In genomic region chr8:74847376-74848048, GRCm38 (mm10) we compare ENCODE assay signal across 10 mouse cellular contexts. TPM values are rescaled to one million over a fixed set of nuclear protein-coding genes. Genes with fewer than 3 reads are reported as not detected.
DNase-seq lines count a peak whose midpoint lies in the region; ATAC-seq lines count a peak whose summit lies in the region.
"Had no signal": no experiment of that assay in that cellular context is flagged by ENCODE, and none has a peak within 500 bp of the region (broad histone marks: within the 10 kb centered on the region; RNA-seq: fewer than 3 reads in every experiment).

No protein-coding gene starts in this region.

- no peak overlapping the region for H3K27ac ChIP-seq in hindbrain, embryonic 14.5 days
- no peak overlapping the region for H3K27ac ChIP-seq in neural tube, embryonic 14.5 days (ENCODE audit: low read depth, low read length)
- H3K27ac ChIP-seq: embryonic facial prominence, embryonic 12.5 days had no signal

- no peak overlapping the region for H3K4me3 ChIP-seq in hindbrain, embryonic 14.5 days (replicated peaks; ENCODE audit: low read length)
- no peak overlapping the region for H3K4me3 ChIP-seq in neural tube, embryonic 14.5 days (ENCODE audit: low read depth, low read length)
- H3K4me3 ChIP-seq: embryonic facial prominence, embryonic 12.5 days; myocyte had no signal

- ATAC-seq in hindbrain, embryonic 14.5 days (ENCODE audit: low FRiP score) = peak; percentile 75
- ATAC-seq in neural tube, embryonic 14.5 days (ENCODE audit: low read depth) = peak; percentile 86
- ATAC-seq in granulocyte monocyte progenitor cell, adult 5-6 weeks (replicated peaks; ENCODE audit: poor library complexity, severe bottlenecking) = no peak

- no peaks in the 10 kb centered on the region for H3K9me3 ChIP-seq in hindbrain, embryonic 14.5 days (ENCODE audit: control insufficient read depth, low read length)
- H3K9me3 ChIP-seq in neural tube, embryonic 14.5 days (ENCODE audit: control insufficient read depth, low read length) = no peaks in the 10 kb centered on the region
- H3K9me3 ChIP-seq: embryonic facial prominence, embryonic 12.5 days had no signal

- peak; percentile 47 to 52 for DNase-seq in kidney, postnatal 4 days
- no peak for DNase-seq in kidney, postnatal 14 days
- DNase-seq in ZHBTc4 (ENCODE audit: low read depth, low spot score) = peak; percentile 63
- DNase-seq in hindbrain, embryonic 14.5 days (ENCODE audit: low spot score) = peak; percentile 43
- DNase-seq in lung, postnatal 10 days = no peak
- DNase-seq in frontal cortex, postnatal 25 days (ENCODE audit: low spot score in 2 of 2) = no peak

- no peak overlapping the region for H3K4me2 ChIP-seq in hindbrain, embryonic 14.5 days (replicated peaks)
- no peak overlapping the region for H3K4me2 ChIP-seq in neural tube, embryonic 14.5 days (ENCODE audit: low read depth, low read length)
- H3K4me2 ChIP-seq: embryonic facial prominence, embryonic 12.5 days had no signal

- WGBS in hindbrain, embryonic 14.5 days = 17% methylated on average over 12 of the region's 12 CpGs
- WGBS in neural tube, embryonic 14.5 days = 9% methylated on average over 12 of the region's 12 CpGs

- H3K9ac ChIP-seq in hindbrain, embryonic 14.5 days = no peak overlapping the region
- H3K9ac ChIP-seq in neural tube, embryonic 14.5 days (replicated peaks; ENCODE audit: low read depth, low read length) = no peak overlapping the region
- H3K9ac ChIP-seq: embryonic facial prominence, embryonic 12.5 days had no signal

- H3K4me1 ChIP-seq in hindbrain, embryonic 14.5 days (replicated peaks; ENCODE audit: control insufficient read depth, insufficient read depth, low read length) = no peaks in the 10 kb centered on the region
- H3K4me1 ChIP-seq in neural tube, embryonic 14.5 days (ENCODE audit: control insufficient read depth, insufficient read depth, low read length) = no peaks in the 10 kb centered on the region
- H3K4me1 ChIP-seq: embryonic facial prominence, embryonic 12.5 days had no signal

- H3K36me3 ChIP-seq in hindbrain, embryonic 14.5 days (replicated peaks; ENCODE audit: control insufficient read depth, insufficient read depth) = no peaks in the 10 kb centered on the region
- H3K36me3 ChIP-seq in neural tube, embryonic 14.5 days (ENCODE audit: control insufficient read depth, insufficient read depth, low read length) = no peaks in the 10 kb centered on the region
- H3K36me3 ChIP-seq: embryonic facial prominence, embryonic 12.5 days had no signal

- no peaks in the 10 kb centered on the region for H3K27me3 ChIP-seq in hindbrain, embryonic 14.5 days (ENCODE audit: control insufficient read depth, insufficient read depth, low read length)
- H3K27me3 ChIP-seq in neural tube, embryonic 14.5 days (ENCODE audit: control insufficient read depth, insufficient read depth, low read length) = no peaks in the 10 kb centered on the region
- H3K27me3 ChIP-seq: embryonic facial prominence, embryonic 12.5 days had no signal

RNA-seq across cellular contexts. Expression of gene Isx, which starts 25.5 kb away (rescaled TPM):
- polyA plus RNA-seq in hindbrain, embryonic 14.5 days (2014; fragmentation: Nextera tagmentation; extraction: Ambion mirVana) = not detected in 2 replicates
- polyA plus RNA-seq in neural tube, embryonic 14.5 days (2014; fragmentation: Nextera tagmentation; extraction: Ambion mirVana) = not detected in 2 replicates
- total RNA-seq in granulocyte monocyte progenitor cell, adult 5-6 weeks (2014; fragmentation: Nextera tagmentation) = not detected in 2 replicates
- total RNA-seq in granulocyte monocyte progenitor cell, adult 5-6 weeks (2017) = not detected in 2 replicates
- polyA plus RNA-seq: embryonic facial prominence, embryonic 12.5 days had no signal

Comparison
In these comparisons a context has a peak if more than half of its experiments do, and no peak if none do; other contexts are left out.
1. DNase-seq: peak in kidney, postnatal 4 days (2 of 2), ZHBTc4 (single experiment) and hindbrain, embryonic 14.5 days (single experiment); none in kidney, postnatal 14 days (single experiment), lung, postnatal 10 days (single experiment) and frontal cortex, postnatal 25 days (0 of 2).